Mouse (Mus musculus) c-Kit-positive CD71-negative TER-119-negative erythroid progenitor cells, embryonic 14.5 days (primary cell): ENCODE data around the gene Ankrd12.

ENCODE experiments used
- DNase-seq: peaks from one replicate; pipeline ENCODE4 v3.0.0-alpha.2; 2013; ENCODE audit warnings: low read depth

Ankrd12 gene

GRCm38 (mm10) chr17:66076934-66077333, at the start of gene Ankrd12:
TSS of gene Ankrd12 (minus strand) at chr17:66077089.
- DNase-seq, result peak; percentile 80

- no peak for DNase-seq
Measured at GRCm38 (mm10) chr17:66125211-66125610, 48.3 kb upstream of the Ankrd12 start.

GRCm38 (mm10) chr17:66123816-66124610, 47.1 kb upstream of the Ankrd12 start:
- DNase-seq, result no peak

GRCm38 (mm10) chr17:66123066-66123815, 46.4 kb upstream of the Ankrd12 start, which contains the start of gene Ddx11:
TSS of gene Ddx11 (plus strand) at chr17:66123520.
- DNase-seq, result peak; percentile 83

GRCm38 (mm10) chr17:66120701-66121100, 43.8 kb upstream of the Ankrd12 start:
- no peak for DNase-seq

- no peak for DNase-seq
Measured at GRCm38 (mm10) chr17:66118991-66119390, 42.1 kb upstream of the Ankrd12 start.

GRCm38 (mm10) chr17:66112166-66112565, 35.3 kb upstream of the Ankrd12 start:
- no peak for DNase-seq

GRCm38 (mm10) chr17:66111402-66111959, 34.6 kb upstream of the Ankrd12 start, which contains the start of gene Washc1:
TSS of gene Washc1 (plus strand) at chr17:66111545.
- peak; percentile 87 for DNase-seq

GRCm38 (mm10) chr17:66110746-66111145, 33.9 kb upstream of the Ankrd12 start:
- DNase-seq, result no peak

- no peak for DNase-seq
Measured at GRCm38 (mm10) chr17:66108198-66108597, 31.3 kb upstream of the Ankrd12 start.

- no peak for DNase-seq
Measured at GRCm38 (mm10) chr17:66107466-66107865, 30.6 kb upstream of the Ankrd12 start.

GRCm38 (mm10) chr17:66106601-66107267, 29.8 kb upstream of the Ankrd12 start:
- no peak for DNase-seq

GRCm38 (mm10) chr17:66104076-66104475, 27.2 kb upstream of the Ankrd12 start:
- no peak for DNase-seq

GRCm38 (mm10) chr17:66101380-66102330, 24.8 kb upstream of the Ankrd12 start, which contains the start of gene Ndufv2:
TSS of gene Ndufv2 (minus strand) at chr17:66101559.
- peak; percentile 93 for DNase-seq

GRCm38 (mm10) chr17:66100566-66101379, 23.9 kb upstream of the Ankrd12 start:
- no peak for DNase-seq

- no peak for DNase-seq
Measured at GRCm38 (mm10) chr17:66092664-66093063, 15.8 kb upstream of the Ankrd12 start.

- DNase-seq, result no peak
Measured at GRCm38 (mm10) chr17:66092065-66092464, 15.2 kb upstream of the Ankrd12 start.

GRCm38 (mm10) chr17:66091392-66091791, 14.5 kb upstream of the Ankrd12 start:
- DNase-seq, result no peak

- no peak for DNase-seq
Measured at GRCm38 (mm10) chr17:66090251-66090650, 13.4 kb upstream of the Ankrd12 start.

- no peak for DNase-seq
Measured at GRCm38 (mm10) chr17:66085038-66085437, 8.1 kb upstream of the Ankrd12 start.
